Mouse (Mus musculus) heart, postnatal 0 days (tissue): Measurements from ENCODE around the gene Poln. TPM values are rescaled to one million over a fixed set of nuclear protein-coding genes. Genes with fewer than 3 reads are reported as not detected.

ENCODE experiments used
- ATAC-seq: fragments of 200-750 bp; cut with Nextera tagmentation; 2 replicates; pipeline ENCODE4 v1.8.0; 2017; ENCODE audit warnings: low read depth, moderate number of reproducible peaks, moderate library complexity; ENCODE audit not compliant: insufficient read depth
- DNase-seq: peaks from one replicate; pipeline ENCODE4 v3.0.0-alpha.2; 2016; ENCODE audit warnings: low spot score
- H3K27ac ChIP-seq: fragments of 300-500 bp; sonication (generic); 2 replicates; pipeline ENCODE4 v1.5.1; 2014; ENCODE audit warnings: low read depth, mild to moderate bottlenecking
- H3K27me3 ChIP-seq: fragments of 300-500 bp; sonication (generic); 2 replicates; pipeline ENCODE4 v1.6.1; 2014; ENCODE audit warnings: low read length, mixed read lengths; ENCODE audit not compliant: control insufficient read depth, insufficient read depth
- H3K36me3 ChIP-seq: fragments of 300-500 bp; sonication (generic); replicated peaks from 2 replicates; pipeline ENCODE4 v1.6.1; 2014; ENCODE audit warnings: low read length, mixed read lengths; ENCODE audit not compliant: control insufficient read depth, insufficient read depth
- H3K4me1 ChIP-seq: fragments of 300-500 bp; sonication (generic); 2 replicates; pipeline ENCODE4 v1.6.1; 2014; ENCODE audit warnings: antibody characterized with exemption; ENCODE audit not compliant: control insufficient read depth, insufficient read depth
- H3K4me2 ChIP-seq: fragments of 300-500 bp; sonication (generic); 2 replicates; pipeline ENCODE4 v1.6.1; 2014; ENCODE audit warnings: low read depth, mild to moderate bottlenecking, low read length, moderate library complexity
- H3K4me3 ChIP-seq: fragments of 300-500 bp; sonication (generic); 2 replicates; pipeline ENCODE4 v1.5.1; 2014; ENCODE audit warnings: low read depth, low read length
- H3K9ac ChIP-seq: fragments of 300-500 bp; sonication (generic); replicated peaks from 2 replicates; pipeline ENCODE4 v1.6.1; 2014; ENCODE audit warnings: low read depth, low read length, mixed read lengths
- H3K9me3 ChIP-seq: fragments of 300-500 bp; sonication (generic); replicated peaks from 2 replicates; pipeline ENCODE4 v1.6.1; 2016; ENCODE audit warnings: low read length; ENCODE audit not compliant: control insufficient read depth
- CTCF ChIP-seq: IDR thresholded peaks from 2 replicates; pipeline ENCODE4 v1.5.1; 2016; ENCODE audit warnings: antibody characterized with exemption, control low read depth, low read depth
- EP300 ChIP-seq: IDR thresholded peaks from 2 replicates; pipeline ENCODE4 v1.6.1; 2016; ENCODE audit warnings: antibody characterized with exemption, low read depth
- WGBS: fragments of 180-500 bp; shearing (Covaris S2); extraction: QIAGEN DNeasy Blood & Tissue Kit; methylation state at CpG from one replicate; pipeline ENCODE4 v1.1.7; 2014; 5-methylcytosine and 5-hydroxymethylcytosine counted together
- polyA plus RNA-seq: library from polyadenylated mRNA; unstranded; fragments of >200 nt; fragmentation: Nextera tagmentation; extraction: Ambion mirVana; gene quantifications from 2 replicates; pipeline ENCODE4 v1.2.1, GENCODE M21; 2015
- total RNA-seq: library from RNA; depleted of rRNA; stranded (reverse); fragments of >200 nt; gene quantifications from 2 replicates; pipeline ENCODE4 v1.2.3, GENCODE M21; 2014; ENCODE audit warnings: low replicate concordance

Gene Poln
- total and polyA plus RNA-seq, 2 experiments from 2014 or later = 1.3 TPM; not detected in 1

- Histone ChIP-seq H3K27ac (no peak overlapping the region), H3K4me1 (no peaks in the 10 kb centered on the region), H3K9ac (no peak overlapping the region), H3K9me3 (no peaks in the 10 kb centered on the region), H3K4me3 (no peak overlapping the region), H3K27me3 (no peaks in the 10 kb centered on the region), H3K36me3 (peaks cover 79% of the 10 kb centered on the region), H3K4me2 (no peak overlapping the region)
- TF ChIP-seq EP300 (no peak), CTCF (no peak)
- DNase-seq = no peak
- ATAC-seq = no peak
- 50% methylated on average over 5 of the region's 5 CpGs for WGBS
These were observed 6.1 kb upstream of the Poln start for GRCm38 (mm10) chr5:34175403-34175694.

- H3K4me2 ChIP-seq = no peak overlapping the region
- peaks cover 73% of the 10 kb centered on the region for H3K36me3 ChIP-seq
- no peaks in the 10 kb centered on the region for H3K4me1 ChIP-seq
- TF ChIP-seq CTCF = no peak
- no peak for TF ChIP-seq EP300
- H3K27ac ChIP-seq = no peak overlapping the region
- DNase-seq (no peak), ATAC-seq (no peak)
- no peak overlapping the region for H3K9ac ChIP-seq
- no peaks in the 10 kb centered on the region for H3K9me3 ChIP-seq
- H3K27me3 ChIP-seq = no peaks in the 10 kb centered on the region
- H3K4me3 ChIP-seq = no peak overlapping the region
- 72% methylated on average over 5 of the region's 5 CpGs for WGBS
These were observed 5.5 kb upstream of the Poln start for GRCm38 (mm10) chr5:34174550-34175402.

GRCm38 (mm10) chr5:34174021-34174420, 4.8 kb upstream of the Poln start:
- Histone ChIP-seq H3K4me1 (no peaks in the 10 kb centered on the region), H3K27me3 (no peaks in the 10 kb centered on the region), H3K4me3 (no peak overlapping the region), H3K4me2 (no peak overlapping the region), H3K9ac (no peak overlapping the region), H3K9me3 (no peaks in the 10 kb centered on the region), H3K36me3 (peaks cover 66% of the 10 kb centered on the region), H3K27ac (no peak overlapping the region)
- TF ChIP-seq EP300 (no peak), CTCF (no peak)
- ATAC-seq (no peak), DNase-seq (no peak)
- 72% methylated on average over 2 of the region's 2 CpGs for WGBS

- DNase-seq (no peak), ATAC-seq (no peak)
- no peaks in the 10 kb centered on the region for H3K9me3 ChIP-seq
- H3K4me3 ChIP-seq = no peak overlapping the region
- H3K4me1 ChIP-seq = peaks cover 3% of the 10 kb centered on the region; the same call in 1 of the 2 replicates
- WGBS = 48% methylated on average over 4 of the region's 4 CpGs
- no peak overlapping the region for H3K9ac ChIP-seq
- H3K36me3 ChIP-seq = peaks cover 33% of the 10 kb centered on the region
- no peak overlapping the region for H3K4me2 ChIP-seq
- H3K27ac ChIP-seq = peak overlapping the region; percentile 79
- H3K27me3 ChIP-seq = no peaks in the 10 kb centered on the region
- TF ChIP-seq CTCF (no peak), EP300 (no peak)
These were observed 1.5 kb upstream of the Poln start for GRCm38 (mm10) chr5:34170726-34171125.

- peak overlapping the region; percentile 85 for H3K4me3 ChIP-seq
- H3K4me2 ChIP-seq = peak overlapping the region; percentile 68
- H3K9ac ChIP-seq = 0 out of 2 replicates have a peak overlapping the region, but pooled peaks have one; percentile 22
- no peak for TF ChIP-seq CTCF
- TF ChIP-seq EP300 = no peak
- no peaks in the 10 kb centered on the region for H3K27me3 ChIP-seq
- peaks cover 26% of the 10 kb centered on the region for H3K36me3 ChIP-seq
- ATAC-seq = no peak
- H3K9me3 ChIP-seq = no peaks in the 10 kb centered on the region
- WGBS = 81% methylated on average over 3 of the region's 3 CpGs
- DNase-seq = no peak
- H3K27ac ChIP-seq = peak overlapping the region; percentile 79
- H3K4me1 ChIP-seq = peaks cover 3% of the 10 kb centered on the region; the same call in 1 of the 2 replicates
These were observed 706 bp upstream of the Poln start for GRCm38 (mm10) chr5:34169954-34170353.
